Mouse (Mus musculus) C2C12 (cell line): Measurements from ENCODE around the gene Ccdc42. TPM values are rescaled to one million over a fixed set of nuclear protein-coding genes. Genes with fewer than 3 reads are reported as not detected.

Source experiments
- H3K27me3 ChIP-seq: one replicate; pipeline ENCODE4 v1.6.1; 2011; ENCODE audit not compliant: control insufficient read depth, insufficient read depth, insufficient read length
- H3K36me3 ChIP-seq: one replicate; pipeline ENCODE4 v1.6.1; 2011; ENCODE audit not compliant: control insufficient read depth, insufficient read depth
- H3K4me3 ChIP-seq: one replicate; pipeline ENCODE4 v1.5.1; 2011; ENCODE audit warnings: mild to moderate bottlenecking, control low read depth; ENCODE audit not compliant: poor library complexity, insufficient read depth, severe bottlenecking
- H3K79me2 ChIP-seq: one replicate; pipeline ENCODE4 v1.6.1; 2011; ENCODE audit not compliant: control insufficient read depth, insufficient read depth
- H3K79me3 ChIP-seq: one replicate; pipeline ENCODE4 v1.6.1; 2011; ENCODE audit warnings: low read depth, control low read depth
- H3ac ChIP-seq: one replicate; pipeline ENCODE3; 2011; ENCODE audit warnings: low read depth; ENCODE audit not compliant: control insufficient read depth, insufficient read length
- CEBPB ChIP-seq: IDR thresholded peaks from one replicate; pipeline ENCODE4 v1.6.1; 2011; ENCODE audit warnings: low read depth, mild to moderate bottlenecking, control low read depth, moderate library complexity
- CTCF ChIP-seq: IDR thresholded peaks from one replicate; pipeline ENCODE4 v1.5.1; 2011; ENCODE audit not compliant: control insufficient read depth, insufficient read depth, insufficient read length
- FOSL1 ChIP-seq: IDR thresholded peaks from one replicate; pipeline ENCODE4 v1.8.0; 2011; ENCODE audit warnings: mild to moderate bottlenecking, low read length; ENCODE audit not compliant: poor library complexity, insufficient read depth, severe bottlenecking
- MAX ChIP-seq: IDR thresholded peaks from one replicate; pipeline ENCODE4 v1.6.1; 2011; ENCODE audit warnings: mild to moderate bottlenecking, control low read depth
- MYOD1 ChIP-seq: IDR thresholded peaks from one replicate; pipeline ENCODE4 v1.6.1; 2011; ENCODE audit warnings: low read depth; ENCODE audit not compliant: control insufficient read depth, insufficient read length
- MYOG ChIP-seq: IDR thresholded peaks from one replicate; pipeline ENCODE4 v1.6.1; 2011; ENCODE audit not compliant: control insufficient read depth, insufficient read length; ENCODE audit errors: extremely low read depth
- USF1 ChIP-seq: IDR thresholded peaks from one replicate; pipeline ENCODE4 v1.6.1; 2011; ENCODE audit warnings: low read depth, mild to moderate bottlenecking, control low read depth, moderate library complexity
- polyA plus RNA-seq: library from polyadenylated mRNA; unstranded; fragments of >200 nt; fragmentation: generic; extraction: Trizol; gene quantifications from one replicate; pipeline ENCODE4 v1.2.1, GENCODE M21; 2012; ENCODE audit warnings: missing spikeins

The Ccdc42 gene
- polyA plus RNA-seq, 1 experiment, result not detected

GRCm38 (mm10) chr11:68593247-68593646 lies 6.4 kb downstream of the Ccdc42 start:
- no peak for TF ChIP-seq CTCF
- TF ChIP-seq CEBPB, result no peak
- TF ChIP-seq USF1, result no peak
- no peak for TF ChIP-seq MAX
- no peak for TF ChIP-seq MYOG
- TF ChIP-seq FOSL1, result no peak
- H3K79me2 ChIP-seq, result no peaks in the 10 kb centered on the region
- no peaks in the 10 kb centered on the region for H3K27me3 ChIP-seq
- no peak overlapping the region for H3ac ChIP-seq
- no peaks in the 10 kb centered on the region for H3K79me3 ChIP-seq
- H3K36me3 ChIP-seq, result no peaks in the 10 kb centered on the region
- H3K4me3 ChIP-seq, result no peak overlapping the region

- no peaks in the 10 kb centered on the region for H3K27me3 ChIP-seq
- no peak overlapping the region for H3K4me3 ChIP-seq
- no peaks in the 10 kb centered on the region for H3K79me2 ChIP-seq
- H3K79me3 ChIP-seq, result no peaks in the 10 kb centered on the region
- H3K36me3 ChIP-seq, result no peaks in the 10 kb centered on the region
- H3ac ChIP-seq, result no peak overlapping the region
- TF ChIP-seq MAX (no peak), FOSL1 (no peak), CEBPB (no peak), MYOD1 (no peak), USF1 (no peak), MYOG (no peak), CTCF (no peak)
Measured at GRCm38 (mm10) chr11:68597912-68598311, 11.1 kb downstream of the Ccdc42 start.

GRCm38 (mm10) chr11:68600551-68601021 lies 13.8 kb downstream of the Ccdc42 start:
- Histone ChIP-seq H3K79me3 (no peaks in the 10 kb centered on the region), H3K4me3 (no peak overlapping the region), H3K79me2 (no peaks in the 10 kb centered on the region), H3ac (no peak overlapping the region), H3K27me3 (no peaks in the 10 kb centered on the region), H3K36me3 (no peaks in the 10 kb centered on the region)
- TF ChIP-seq CTCF, result no peak
- TF ChIP-seq MYOD1, result no peak
- no peak for TF ChIP-seq MAX
- TF ChIP-seq USF1, result no peak
- TF ChIP-seq FOSL1, result no peak
- no peak for TF ChIP-seq MYOG
- no peak for TF ChIP-seq CEBPB

GRCm38 (mm10) chr11:68601486-68601991 lies 14.7 kb downstream of the Ccdc42 start:
- no peaks in the 10 kb centered on the region for H3K79me2 ChIP-seq
- no peak overlapping the region for H3ac ChIP-seq
- no peaks in the 10 kb centered on the region for H3K79me3 ChIP-seq
- H3K27me3 ChIP-seq, result no peaks in the 10 kb centered on the region
- TF ChIP-seq MYOD1 (no peak), FOSL1 (no peak), CTCF (no peak), CEBPB (no peak)
- no peaks in the 10 kb centered on the region for H3K36me3 ChIP-seq
- H3K4me3 ChIP-seq, result no peak overlapping the region

- TF ChIP-seq CTCF (no peak), FOSL1 (no peak), USF1 (no peak), MYOD1 (no peak), MAX (no peak), MYOG (no peak), CEBPB (no peak)
- no peak overlapping the region for H3ac ChIP-seq
- no peaks in the 10 kb centered on the region for H3K36me3 ChIP-seq
- no peaks in the 10 kb centered on the region for H3K79me2 ChIP-seq
- no peak overlapping the region for H3K4me3 ChIP-seq
- no peaks in the 10 kb centered on the region for H3K79me3 ChIP-seq
- no peaks in the 10 kb centered on the region for H3K27me3 ChIP-seq
Measured at GRCm38 (mm10) chr11:68602200-68602931, 15.5 kb downstream of the Ccdc42 start.

- no peaks in the 10 kb centered on the region for H3K79me3 ChIP-seq
- TF ChIP-seq MAX (no peak), CTCF (no peak), MYOD1 (no peak), FOSL1 (no peak), USF1 (no peak), MYOG (no peak), CEBPB (no peak)
- H3K36me3 ChIP-seq, result no peaks in the 10 kb centered on the region
- H3K27me3 ChIP-seq, result no peaks in the 10 kb centered on the region
- no peaks in the 10 kb centered on the region for H3K79me2 ChIP-seq
- H3K4me3 ChIP-seq, result no peak overlapping the region
- H3ac ChIP-seq, result no peak overlapping the region
Measured at GRCm38 (mm10) chr11:68607046-68607445, 20.2 kb downstream of the Ccdc42 start.
